Mouse (Mus musculus) lung, postnatal 0 days (tissue): ENCODE results near the gene Hspg2.

ENCODE experiments used
- CTCF ChIP-seq: IDR thresholded peaks from 2 replicates; pipeline ENCODE4 v1.5.1; 2016; ENCODE audit warnings: antibody characterized with exemption, mild to moderate bottlenecking
- EP300 ChIP-seq: IDR thresholded peaks from 2 replicates; pipeline ENCODE4 v1.6.1; 2016; ENCODE audit warnings: antibody characterized with exemption, mild to moderate bottlenecking, control low read depth

- TF ChIP-seq CTCF (no peak), EP300 (no peak)
Observed at GRCm38 (mm10) chr4:137449715-137450114, 18.9 kb upstream of the Hspg2 start.
